Mouse (Mus musculus) kidney, postnatal 10 days (tissue): ENCODE measurements at regions not wholly inside any gene's neighbourhood (a gene's known extent, or its start where the extent isn't known, plus 50 kb on each side); places are given as distances from the start of the nearest gene placed in this dataset.
A peak's percentile ranks its signal among the peaks of the same experiment; 100 is the strongest.

Source experiments
- DNase-seq: peaks from one replicate; pipeline ENCODE4 v3.0.0; 2021; ENCODE audit warnings: mixed read lengths

GRCm38 (mm10) chr15:36427334-36427733 is 580.2 kb downstream of the Zfp706 start:
- DNase-seq = no peak

GRCm38 (mm10) chr15:36425902-36426301 is 581.7 kb downstream of the Zfp706 start:
- no peak for DNase-seq

DNA sequence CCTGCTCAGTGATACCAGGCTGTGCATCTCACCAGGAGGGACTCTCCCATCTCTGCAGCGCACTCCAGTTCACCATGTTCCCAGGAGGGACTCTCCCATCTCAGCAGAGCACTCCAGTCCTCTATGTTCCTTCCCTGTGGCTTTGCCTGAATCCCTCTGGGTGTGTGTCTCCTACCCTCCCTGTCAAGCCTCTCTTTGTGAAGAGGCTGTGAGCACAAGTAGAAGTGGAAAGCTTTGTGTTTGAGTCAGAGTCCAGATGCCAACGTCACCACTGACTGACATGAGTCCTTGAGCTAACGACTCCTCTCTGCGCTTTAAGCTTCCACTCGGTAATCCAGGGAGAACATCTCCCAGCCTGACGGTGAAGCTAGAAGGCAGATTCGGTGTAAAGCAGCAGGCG is 583.5 kb downstream of the Zfp706 start:
- DNase-seq = no peak

GRCm38 (mm10) chr15:36422781-36423180 is 584.8 kb downstream of the Zfp706 start:
- DNase-seq = no peak

DNA sequence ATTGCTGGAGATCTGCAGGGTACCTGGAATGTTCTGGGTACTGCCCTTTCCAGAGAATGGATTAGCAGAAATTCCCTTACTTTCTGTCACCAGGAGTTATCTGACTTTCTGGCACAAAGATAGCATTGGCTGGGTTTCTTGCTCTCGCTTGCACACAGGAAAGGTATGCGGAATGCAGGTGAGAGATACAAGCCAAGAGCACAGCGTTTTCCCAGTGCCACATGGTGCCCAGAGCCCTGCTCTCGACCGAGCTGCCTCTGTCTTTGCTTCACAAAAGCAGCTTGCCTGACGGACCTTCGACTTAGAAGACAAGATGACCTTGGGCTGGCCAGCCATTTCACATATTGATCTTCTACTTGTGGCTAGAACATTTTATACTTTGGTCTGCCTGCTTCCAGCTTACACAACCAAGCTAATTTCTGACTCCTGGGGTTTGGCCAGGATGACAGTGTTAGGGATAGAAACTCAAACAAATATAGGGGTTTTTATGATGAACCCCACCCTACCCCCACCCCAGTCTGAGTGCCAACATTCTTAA is 587.6 kb downstream of the Zfp706 start:
- DNase-seq = no peak

DNA sequence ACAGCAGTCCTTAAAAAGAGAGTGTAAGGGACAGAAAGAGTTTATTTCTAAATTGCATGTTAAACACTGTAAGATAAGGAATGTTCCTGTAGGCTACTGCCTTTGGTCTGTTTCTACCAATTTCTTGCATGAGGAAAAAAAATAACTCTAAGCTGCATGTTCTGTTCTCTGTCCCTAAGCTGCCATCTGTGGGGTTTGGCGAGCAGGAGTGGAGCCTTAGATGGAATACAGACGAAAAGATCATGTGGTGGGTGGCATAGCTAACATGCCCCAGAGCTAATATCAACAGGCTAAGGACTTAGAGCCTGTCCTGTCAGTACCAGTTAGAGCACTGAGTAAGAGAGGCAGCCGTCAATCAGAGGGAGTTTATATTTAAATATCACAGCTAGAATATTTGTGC is 590.1 kb downstream of the Zfp706 start:
- DNase-seq = no peak

DNA sequence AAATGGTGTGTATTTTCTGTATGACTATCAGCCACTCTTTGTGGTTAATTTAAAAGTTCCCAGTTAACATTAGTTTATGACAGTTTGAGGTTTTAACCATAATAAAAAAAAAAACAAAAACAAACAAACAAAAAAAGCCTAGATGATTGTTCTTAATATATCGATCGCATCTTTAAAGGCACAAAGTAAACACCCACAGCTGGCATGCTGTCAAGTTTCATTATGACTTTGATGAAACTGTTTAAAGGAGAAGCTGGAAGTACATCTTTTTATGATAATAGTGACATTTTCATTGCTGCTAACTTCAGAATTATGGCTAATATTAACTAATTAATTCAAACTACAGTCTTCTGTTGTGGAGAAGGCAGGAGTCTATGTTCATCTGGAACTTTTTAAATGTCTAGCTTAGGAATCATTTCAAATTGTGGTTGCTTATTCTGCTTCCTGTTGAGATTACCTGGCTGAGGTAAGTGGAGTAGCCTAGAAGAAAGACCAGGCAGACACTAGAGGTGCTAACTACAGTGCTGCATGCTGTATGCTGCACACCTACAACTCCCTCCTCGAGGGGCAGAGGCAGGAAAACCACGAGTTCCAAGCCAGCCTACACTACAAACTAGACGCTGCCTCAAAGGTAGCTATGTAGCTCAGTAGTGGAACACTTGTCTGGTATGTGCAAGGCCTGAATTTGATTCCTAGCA is 591.9 kb downstream of the Zfp706 start:
- no peak for DNase-seq

GRCm38 (mm10) chr15:36412016-36412415 is 595.6 kb downstream of the Zfp706 start:
- DNase-seq = no peak

- no peak for DNase-seq
Measured at GRCm38 (mm10) chr15:36405446-36405845, 602.1 kb downstream of the Zfp706 start.

GRCm38 (mm10) chr15:36403336-36404119 is 604.0 kb downstream of the Zfp706 start:
- DNase-seq = no peak

DNA sequence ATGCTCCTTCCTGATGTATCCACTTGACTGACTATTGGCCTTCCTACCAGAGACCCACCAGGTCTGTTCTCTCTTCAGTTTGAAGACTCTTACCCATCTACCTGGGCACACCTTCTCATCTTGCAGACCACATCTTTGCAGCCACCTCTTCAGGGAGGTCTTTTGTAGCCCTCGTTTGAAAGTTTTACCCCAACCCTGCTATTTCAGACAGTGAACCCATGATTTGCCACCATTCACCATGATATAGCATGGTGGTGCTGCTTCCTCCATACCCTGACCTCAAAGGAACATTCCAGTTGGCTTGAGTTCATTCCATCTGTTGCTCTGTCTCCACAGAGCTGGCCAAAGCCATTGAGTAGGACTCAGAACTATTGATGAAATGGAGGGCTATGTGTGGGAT is 605.5 kb downstream of the Zfp706 start:
- DNase-seq = no peak

DNA sequence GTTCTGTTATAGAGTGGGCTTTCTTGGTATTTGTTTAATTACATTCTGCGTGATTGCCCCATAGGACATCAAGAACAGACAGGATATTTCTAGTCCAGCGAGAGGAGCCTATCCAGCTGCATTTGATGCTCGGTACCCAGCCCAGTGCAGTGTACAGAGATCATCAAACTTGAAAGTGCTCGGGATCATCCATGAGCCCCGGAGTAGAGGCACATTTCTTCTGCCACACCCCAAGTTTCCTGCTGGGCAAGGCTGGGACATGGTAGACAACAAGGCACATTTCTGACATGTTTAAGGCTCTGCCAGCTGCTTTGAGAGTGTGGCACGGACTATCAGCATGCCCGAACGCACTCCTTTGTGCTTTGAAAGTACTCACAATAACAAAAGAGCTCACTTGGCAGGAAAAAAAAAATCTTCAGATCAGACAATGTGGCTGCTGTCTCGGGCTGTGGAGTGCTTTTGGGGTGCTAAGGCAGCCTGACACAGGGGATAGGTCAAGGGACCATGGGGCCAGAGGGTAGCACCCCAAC is 607.2 kb downstream of the Zfp706 start:
- no peak for DNase-seq

- peak; percentile 76 for DNase-seq
Measured at GRCm38 (mm10) chr15:36399355-36400012, 608.1 kb downstream of the Zfp706 start.

- no peak for DNase-seq
Measured at GRCm38 (mm10) chr15:36398099-36398982, 609.2 kb downstream of the Zfp706 start.

- no peak for DNase-seq
Measured at GRCm38 (mm10) chr15:36396791-36397190, 610.8 kb downstream of the Zfp706 start.

DNA sequence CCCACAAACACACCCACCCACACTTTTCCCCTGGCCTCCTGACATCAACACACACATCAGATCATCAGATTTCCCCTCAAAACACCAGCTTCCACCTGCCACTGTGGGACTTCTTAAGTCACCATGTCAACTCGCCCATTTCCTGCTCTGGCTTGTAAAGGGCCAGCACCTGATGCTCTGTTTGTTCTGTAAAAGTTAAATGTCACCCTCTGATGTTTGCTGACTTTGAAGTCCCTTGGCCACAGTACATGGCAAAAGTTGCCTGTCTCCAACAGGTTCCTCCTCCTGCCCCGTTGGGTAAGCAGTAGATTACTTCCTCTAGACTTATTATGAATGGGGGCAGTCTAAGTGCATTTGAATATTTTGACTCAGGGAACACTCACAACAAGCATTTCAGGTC is 611.3 kb downstream of the Zfp706 start:
- no peak for DNase-seq

DNA sequence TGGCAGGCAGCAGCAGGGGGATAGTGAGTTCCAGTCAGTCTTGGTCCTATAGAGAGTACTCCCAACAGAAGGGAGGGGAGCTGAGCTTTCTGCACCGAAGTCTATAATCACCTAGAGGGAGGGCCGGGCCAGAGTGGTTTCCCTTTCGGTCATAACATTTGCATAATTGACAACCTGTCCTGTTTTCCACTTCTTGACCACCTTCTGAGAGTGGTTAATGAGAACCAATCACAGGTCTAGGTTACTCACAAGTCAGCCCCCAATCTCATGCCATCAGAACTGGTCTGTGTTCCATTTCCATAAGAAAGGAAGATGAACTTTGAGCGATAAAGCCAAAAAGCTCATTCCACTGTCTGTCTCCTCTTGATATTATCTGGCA is 611.9 kb downstream of the Zfp706 start:
- DNase-seq = no peak

DNA sequence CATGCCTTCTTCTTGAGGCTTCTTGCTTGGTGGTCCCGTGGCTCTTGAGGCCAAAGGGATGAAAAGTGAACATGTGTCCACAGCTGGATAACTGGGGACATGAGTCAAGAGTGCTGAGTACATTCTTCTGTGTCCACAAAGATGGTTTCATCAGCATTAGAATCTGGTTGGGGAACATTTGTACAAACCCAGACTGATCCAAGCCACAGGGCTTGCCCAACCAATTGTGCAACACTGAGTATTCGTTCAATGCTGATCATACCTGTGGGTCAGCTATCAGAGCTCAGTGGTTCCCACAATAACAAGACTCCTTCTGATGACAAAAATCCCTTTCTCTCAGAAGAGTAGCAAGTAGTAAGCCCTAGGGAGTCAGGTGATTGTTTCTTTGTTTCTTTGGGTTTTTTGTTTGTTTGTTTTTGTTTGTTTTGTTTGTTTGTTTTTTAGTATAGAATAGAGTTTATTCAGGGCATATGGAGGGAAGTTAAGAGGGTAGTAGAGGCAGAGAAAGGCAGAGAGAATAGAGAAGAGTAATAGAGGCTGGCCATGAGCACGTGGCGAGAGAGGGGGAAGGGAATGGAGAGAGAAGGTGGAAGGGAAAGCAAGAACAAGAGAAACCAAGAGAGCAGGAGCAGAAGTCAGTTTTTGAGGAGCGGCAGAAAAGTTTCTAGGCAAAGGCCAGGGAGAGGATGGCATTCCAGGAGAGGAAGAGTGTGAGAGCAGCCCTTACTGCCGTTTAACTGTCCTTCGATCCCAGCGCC is 612.5 kb downstream of the Zfp706 start:
- DNase-seq = no peak

GRCm38 (mm10) chr15:36389775-36390174 is 617.8 kb downstream of the Zfp706 start:
- DNase-seq = no peak

DNA sequence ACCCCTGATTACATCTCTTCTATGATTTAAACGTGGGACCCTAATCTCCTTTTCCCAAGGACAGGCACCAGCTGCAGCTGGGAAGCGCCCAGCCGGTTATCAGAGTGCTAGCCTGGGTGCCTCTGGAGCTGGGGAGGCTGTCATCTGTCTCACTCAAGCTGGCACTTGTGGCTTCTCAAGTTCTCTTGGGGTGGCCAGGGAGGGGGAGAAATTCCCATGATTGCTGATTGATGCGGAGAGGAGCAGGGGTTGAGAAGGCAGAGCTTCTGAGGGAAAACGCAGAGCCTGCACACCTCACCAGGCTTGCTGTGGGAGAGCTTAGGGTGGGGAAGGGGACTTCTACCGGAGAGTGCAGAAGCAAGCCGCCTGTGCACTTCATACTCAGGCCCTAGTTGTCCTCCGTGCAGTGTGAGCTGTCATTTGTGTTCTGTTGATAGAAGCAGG is 626.3 kb downstream of the Zfp706 start:
- peak; percentile 24 for DNase-seq

- no peak for DNase-seq
Measured at GRCm38 (mm10) chr15:36380461-36381227, 626.9 kb downstream of the Zfp706 start.
